Mouse (Mus musculus) embryo, embryonic 10 days (tissue): ENCODE measurements at regions not wholly inside any gene's neighbourhood (a gene's known extent, or its start where the extent isn't known, plus 50 kb on each side); places are given as distances from the start of the nearest gene placed in this dataset.

Source experiments
- DNase-seq: peaks from one replicate; pipeline ENCODE4 v3.0.0-alpha.2; 2015; ENCODE audit warnings: low spot score

DNA sequence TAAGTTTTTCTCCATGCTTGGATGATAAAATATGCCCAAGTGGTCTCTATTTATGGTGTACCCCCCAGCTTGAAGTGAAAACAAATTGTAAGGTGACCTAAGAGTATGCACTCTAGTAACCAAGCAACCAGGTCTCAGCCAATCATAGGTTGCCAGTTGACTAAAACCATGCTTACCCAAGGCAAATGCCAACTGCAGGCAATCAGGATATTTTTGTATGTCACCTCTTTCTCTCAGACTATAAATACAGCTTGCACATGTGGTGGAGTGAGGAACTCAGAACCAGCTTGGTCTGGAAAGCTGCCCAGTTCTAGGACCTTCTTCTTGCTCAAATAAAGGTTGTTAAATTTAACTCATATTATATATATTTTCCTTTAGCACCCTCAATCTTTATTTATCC is 476.0 kb upstream of the Gm26657 start:
- no peak for DNase-seq

DNA sequence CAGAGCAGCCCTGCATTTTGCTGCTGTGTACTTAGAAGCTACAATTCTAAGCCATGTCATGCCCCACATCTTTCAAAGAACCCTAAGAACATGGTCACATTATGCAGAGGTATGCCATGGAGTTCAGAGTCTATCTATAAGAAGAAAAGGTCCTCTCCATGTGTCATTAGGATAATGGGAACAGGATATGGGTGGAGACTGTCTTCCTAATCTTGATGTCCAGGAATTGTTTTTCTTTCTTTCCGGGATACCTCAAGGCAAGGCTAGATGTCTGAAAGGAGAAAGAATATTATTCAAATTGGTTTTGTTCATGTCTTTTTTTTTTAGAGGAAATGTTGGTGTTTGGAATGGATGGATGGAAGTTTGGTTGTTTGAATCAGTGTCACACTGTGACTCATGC is 477.3 kb upstream of the Gm26657 start:
- DNase-seq, result no peak

DNA sequence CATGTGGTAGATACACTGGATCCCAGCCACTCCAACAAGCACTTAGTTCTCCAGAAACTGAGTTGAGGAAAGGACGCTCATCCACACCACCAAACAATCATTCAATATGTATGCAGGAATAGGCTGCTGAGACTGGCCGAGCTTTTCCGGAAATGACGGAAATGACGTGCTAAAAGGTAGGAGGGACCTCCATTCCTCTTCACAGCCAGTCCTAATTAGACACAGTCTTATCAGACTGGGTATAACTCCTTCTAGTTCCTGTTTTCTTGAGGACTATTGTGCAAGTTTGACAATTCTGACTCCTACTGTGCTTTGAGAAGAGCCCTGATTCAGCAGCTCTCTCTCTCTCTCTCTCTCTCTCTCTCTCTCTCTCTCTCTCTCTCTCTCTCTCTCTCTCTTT is 477.9 kb upstream of the Gm26657 start:
- DNase-seq, result no peak

DNA sequence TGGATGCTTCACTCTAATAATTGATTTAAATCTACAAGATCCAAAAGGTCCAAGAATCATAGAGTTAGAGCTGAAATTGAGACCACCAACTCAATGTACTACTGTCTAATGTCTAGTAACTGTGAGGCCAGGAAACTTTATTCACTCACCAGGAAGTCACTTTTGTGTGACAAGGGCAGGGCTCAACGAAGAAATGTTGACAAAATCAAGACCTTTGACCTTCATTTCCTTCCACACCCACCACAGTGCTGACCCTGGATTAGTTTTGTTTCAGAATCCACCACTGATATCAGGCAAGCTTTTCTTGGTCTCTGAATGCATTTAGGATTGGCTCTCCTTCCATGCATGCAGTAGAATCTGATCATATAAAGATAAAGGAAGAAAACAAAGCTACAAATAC is 487.5 kb upstream of the Gm26657 start:
- DNase-seq, result peak; percentile 15

DNA sequence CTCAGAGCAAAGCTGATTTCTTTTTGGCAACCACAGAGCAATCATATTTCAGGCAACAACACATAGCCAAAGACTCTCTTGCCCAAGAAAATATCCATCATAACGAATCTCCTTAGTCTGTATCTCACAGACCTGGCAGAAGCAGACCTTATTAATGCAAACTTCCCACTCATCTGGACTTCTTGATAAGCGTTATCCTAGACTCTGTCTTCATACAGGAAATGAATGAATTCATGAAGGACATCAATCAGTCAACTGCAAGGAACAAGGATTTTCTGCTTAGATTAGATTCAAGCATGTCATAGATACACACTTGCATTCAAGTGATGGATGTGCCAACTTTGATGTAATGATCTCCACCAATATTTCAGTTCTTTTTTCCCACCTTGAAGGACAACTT is 488.1 kb upstream of the Gm26657 start:
- no peak for DNase-seq

DNA sequence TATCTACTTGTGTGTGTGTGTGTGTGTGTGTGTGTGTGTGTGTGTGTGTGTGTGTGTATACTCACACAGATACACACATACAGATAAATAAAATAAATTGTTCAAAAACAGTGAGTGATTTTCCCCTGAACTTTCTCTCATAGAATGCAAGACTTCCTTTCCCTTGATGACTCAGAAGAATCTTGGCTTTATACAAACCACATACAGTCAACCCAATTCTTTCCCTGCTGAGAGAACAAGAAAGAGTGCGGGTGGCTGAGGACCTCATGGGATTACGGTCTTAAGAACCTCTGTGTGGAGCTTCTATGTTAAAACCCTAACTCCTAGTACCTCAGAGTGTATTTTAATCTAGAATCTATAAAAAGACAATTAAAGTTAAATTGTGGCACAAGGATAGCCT is 489.3 kb upstream of the Gm26657 start:
- no peak for DNase-seq

DNA sequence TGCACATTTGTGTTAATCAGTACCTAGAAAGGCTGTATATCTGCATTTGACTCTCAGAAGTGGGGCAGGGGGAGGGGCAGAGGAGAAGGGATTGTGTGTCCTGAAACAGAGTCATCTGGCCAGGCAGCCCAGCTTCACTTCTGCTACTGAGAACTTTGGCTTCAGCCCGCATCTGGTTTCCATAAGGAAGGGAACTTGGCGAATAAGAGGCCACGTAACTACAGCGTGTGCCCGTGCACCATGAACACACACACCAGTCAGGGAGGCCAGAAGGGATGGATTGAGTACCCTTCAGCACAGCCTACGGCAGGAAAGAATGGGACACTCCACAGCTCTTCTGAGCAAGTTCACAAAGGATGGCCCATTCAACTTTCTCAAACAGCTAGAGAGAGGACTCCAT is 496.0 kb upstream of the Gm26657 start:
- DNase-seq, result peak; percentile 42

DNA sequence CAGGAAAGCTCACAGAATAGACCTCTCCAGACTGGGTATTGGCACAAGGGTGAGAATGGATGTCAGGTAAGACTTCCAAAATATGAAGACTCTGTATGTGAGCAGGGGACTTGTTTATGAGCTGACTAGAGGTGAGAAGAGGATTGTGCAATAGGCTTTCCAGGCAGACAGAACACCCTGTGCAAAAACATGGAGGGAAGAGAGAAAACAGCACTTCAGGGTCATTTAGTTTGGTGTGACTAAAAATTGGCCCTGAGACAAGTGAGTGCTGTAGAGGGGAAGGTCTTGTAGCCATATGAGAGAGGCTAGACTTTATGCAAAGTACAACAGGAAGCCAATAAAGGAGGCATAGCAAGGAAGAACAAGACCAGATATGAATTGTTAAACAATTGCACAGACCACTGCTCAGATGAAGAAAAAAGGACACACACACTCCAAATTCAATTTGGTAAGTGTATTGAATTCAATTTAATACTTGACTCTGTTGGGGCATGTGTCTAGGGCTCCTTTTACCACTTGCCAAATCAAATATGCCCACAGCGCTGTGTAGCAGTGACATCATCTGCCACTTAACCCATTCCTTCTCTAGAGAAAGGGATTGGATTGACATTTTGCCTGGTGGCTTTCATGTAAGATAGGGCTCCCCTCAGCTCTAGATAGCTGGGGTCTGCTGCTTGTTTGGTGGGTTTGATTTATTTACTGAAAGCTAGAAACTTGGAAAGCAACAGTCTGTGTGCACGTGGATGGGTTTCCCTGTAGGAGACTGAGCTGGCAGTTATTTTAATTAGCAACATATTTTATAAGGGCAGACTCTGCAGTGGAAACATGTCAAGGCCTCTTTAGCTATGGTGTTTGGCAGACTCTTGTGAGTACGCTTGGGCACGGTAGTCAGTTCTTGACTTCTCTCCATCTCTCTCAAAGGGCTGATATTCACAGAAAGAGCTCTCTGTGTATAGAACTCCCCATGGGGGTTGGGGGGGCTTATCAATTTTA is 501.1 kb upstream of the Gm26657 start:
- no peak for DNase-seq

DNA sequence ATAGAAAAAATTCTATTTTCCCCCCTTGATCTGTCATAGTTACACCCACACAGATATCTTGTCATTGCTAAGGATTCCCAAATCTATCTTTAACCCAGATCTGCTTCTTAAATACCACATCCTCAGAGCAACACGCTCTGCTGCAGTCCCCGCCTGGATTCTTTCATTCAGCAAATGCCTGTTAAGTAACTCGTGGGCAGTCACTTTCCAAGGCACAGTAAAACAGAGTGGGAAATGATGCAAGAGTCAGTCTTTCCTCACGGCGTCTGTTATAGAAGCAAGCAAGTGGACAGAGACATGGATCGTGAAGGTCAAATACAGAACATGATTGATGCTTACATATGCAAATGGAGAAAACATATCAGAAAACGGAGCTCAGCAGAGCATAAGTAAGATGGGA is 508.5 kb upstream of the Gm26657 start:
- no peak for DNase-seq

DNA sequence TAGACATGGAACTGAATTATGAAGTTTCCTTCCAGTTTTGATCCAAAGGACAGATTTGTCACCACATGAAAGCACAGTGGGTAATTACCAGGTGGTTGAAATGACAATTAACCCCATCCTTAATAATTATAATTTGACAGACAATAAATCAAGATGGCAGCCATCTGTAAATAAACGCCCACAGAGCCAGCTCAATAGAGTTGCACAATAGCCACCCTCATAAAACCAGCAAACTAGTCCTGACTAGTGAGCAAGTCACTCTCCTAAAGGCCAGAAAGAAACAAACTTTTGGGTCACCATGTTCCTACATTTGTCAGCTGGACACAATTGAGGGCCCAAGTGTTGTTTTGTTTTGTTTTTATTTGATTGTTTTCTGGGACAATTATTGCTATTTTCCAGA is 509.4 kb upstream of the Gm26657 start:
- DNase-seq, result no peak

DNA sequence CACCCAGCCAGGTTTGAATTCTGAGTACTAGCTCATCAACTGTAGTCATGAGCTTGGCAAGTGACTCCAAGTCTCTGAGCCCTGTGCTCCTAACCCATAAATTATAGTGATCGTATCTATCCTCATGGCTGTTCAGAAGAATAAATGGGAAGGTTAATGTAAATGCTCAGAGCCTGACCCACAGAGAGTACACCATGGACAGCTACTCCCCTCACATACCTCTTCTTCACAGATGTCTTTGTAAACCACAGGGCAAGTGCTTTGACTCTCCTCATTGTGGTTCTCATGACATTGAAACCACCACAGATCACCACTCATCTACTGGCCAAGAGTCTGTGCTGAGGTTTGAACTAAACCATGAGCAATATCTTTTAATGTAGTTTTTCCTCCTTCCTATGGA is 513.4 kb upstream of the Gm26657 start:
- DNase-seq, result no peak

DNA sequence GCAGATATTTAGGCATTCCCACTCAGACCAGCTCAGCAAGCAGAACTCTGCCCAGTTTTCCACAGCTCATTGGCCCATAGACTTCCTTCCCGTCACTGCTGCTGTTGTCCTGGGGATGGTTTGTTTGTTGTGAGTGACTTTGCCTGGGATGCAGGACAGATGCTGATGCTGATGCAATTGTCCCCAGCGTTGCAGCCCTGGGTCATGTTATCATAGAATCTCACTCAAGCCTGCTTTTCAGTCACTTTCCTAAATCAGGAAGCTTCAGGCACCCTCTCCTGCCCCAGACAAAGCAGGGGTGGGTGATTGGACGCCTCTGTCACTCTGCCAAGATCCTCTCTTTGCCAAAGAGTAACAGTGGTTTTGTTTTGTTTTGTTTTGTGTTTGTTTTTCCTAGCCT is 515.3 kb upstream of the Gm26657 start:
- no peak for DNase-seq

DNA sequence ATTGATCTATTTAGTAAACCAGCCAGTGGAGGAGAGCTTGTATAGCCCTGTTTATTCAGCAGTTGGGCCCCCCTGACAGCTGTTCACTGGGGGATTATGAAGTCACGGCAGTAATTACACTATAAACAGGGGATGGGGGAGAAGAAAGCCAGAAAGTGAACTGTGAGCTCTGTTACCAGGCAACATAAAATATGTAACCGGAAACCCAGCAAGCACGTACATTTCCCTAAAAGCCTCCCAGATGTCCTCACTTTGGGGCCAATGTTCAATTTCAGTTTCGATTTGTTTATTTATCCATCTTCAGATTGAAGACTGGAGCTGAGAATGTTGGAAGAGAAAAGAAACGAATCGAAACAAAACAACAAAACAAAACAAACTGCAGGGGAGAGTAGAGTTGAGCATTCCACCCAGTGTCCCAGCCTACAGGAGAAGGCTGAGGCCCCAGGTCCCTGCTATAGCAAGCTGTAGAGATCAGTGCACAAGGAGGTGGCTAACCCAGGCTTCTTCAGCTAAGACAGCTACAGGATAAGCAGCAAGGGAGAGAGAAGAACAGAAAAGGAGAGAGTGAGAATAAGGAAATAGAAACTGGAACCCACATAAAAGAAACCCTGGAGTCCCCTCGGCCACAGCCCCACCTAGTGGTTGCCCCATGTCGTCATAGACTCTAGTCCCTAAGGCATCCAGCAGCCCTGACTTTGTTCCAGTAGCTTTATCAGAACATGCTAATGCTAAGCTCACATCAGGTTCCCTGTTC is 517.7 kb upstream of the Gm26657 start:
- DNase-seq, result peak; percentile 36

DNA sequence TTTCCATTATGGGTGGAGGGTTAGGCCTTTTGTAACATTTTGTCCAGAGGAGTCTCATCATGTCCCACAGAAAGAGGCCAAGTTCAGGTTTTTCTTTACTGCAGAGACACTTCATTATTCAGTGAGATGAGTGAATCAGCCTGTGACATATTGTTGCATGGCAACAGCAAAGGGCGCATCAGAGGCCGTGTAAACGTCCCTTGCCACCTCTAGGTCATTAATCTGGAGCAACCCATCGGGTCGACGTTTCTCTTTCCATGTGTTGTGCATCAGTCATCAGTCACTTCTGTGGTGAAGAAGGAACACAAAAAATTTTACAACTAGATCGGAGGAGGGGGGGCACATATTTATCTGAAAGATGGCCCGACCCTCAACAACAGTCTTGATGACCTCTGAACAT is 519.3 kb upstream of the Gm26657 start:
- DNase-seq, result peak; percentile 33

DNA sequence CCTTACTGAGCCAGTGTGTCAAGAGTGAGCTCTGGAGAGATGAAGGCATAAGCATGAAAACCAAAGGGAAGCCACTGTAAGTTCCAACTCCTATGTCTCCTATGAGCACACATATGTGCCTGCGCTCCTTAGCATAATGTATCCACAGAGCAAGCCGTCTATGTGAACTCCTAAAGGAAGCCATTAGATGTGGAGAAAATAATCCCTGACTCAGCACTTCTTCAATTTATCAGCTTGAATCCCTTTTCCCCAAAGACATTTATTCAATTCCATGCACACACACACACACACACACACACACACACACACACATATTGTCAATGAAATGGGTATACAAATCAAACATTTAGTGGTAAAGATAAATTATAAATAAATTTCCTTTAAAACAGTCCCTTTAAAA is 530.4 kb upstream of the Gm26657 start:
- no peak for DNase-seq

DNA sequence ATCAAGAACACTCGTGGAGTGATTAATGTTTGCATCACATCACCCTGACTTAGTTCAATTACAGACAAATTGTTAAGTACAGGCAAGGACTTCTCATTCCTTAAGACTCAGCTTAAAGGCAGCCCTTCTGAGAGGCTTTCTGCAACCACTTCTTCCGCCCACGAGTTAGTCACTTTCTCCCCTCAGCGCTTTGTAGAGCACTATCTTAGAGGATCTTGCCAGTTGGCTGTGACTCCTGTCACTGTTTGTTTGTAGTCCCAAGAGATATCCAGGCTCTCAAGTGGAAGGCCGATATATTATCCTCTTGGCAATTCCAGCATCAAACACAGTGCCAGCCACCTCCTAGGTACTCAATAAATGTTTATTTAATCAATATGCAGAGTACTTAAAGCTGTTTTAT is 532.1 kb upstream of the Gm26657 start:
- no peak for DNase-seq

DNA sequence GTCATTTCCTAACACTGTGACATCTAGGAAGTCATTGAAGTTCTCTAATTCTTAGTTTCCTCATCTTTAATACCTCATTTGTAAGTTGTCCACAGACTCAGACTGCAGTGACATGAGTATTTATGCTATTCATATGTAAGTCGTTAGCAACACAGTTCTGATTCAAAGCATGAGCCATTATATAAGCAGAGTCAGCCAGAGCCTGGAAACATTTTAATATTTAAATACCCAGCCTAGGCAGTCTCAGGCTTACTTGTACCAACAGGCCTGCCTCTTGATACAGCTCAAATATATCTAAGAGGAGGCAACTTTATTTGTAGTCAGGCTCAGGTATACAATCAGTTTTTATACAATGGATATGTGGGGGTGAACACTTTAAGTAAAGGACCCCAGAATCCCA is 534.8 kb upstream of the Gm26657 start:
- no peak for DNase-seq

DNA sequence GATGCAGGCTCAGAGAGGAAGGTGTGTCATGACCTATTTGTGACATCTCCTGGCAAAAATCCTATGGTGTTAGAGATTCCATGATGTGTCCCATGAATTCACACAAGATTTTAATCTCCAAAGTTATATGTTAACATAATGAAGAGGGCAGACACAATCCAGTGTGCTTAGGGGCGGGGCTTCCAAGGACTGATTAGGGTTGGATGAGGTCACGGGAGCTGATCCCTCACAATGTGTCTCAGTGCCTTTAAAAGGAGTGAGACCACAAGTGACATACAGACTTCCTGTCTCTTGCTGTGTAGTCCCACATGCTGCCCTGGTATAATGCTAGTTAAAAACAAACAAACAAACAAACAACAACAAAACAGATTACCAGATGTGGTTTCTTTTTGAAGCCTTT is 546.5 kb upstream of the Gm26657 start:
- DNase-seq, result peak; percentile 8

DNA sequence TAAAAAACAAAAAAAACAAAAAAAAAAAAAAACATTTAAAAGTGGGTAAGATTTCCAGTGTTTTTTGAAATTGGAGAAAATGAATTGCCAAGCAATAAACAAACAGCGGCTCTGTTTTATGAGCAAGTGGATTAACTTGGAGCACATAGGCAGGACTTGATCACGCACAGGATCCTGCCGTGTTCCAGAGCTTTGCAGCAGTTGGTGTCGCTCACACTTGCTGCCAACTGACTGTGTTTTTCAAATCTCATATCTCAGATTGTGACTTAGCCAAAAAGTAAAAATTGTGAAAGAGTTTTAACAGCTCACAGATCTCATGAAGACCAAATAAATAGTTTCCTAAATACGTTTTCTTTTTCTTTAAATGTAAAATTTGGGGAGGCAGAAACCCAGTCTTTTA is 547.4 kb upstream of the Gm26657 start:
- no peak for DNase-seq

DNA sequence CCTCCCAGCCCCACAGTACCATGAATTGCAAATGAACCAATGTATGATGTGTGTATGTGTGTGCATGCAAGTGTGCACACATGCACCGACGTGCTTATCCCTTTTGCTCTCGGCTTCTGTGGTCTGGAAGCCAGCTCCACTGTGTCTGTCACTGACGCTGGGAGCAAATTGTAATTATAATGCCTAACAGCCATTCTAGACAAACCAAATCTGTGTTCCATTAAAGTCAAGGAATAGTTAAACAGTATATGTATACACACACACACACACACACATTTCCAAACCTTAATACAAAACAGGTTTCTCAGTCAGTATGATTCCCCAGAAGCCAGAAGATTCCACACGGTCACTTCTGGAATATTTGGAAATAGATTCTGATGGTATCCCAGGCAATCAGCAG is 560.3 kb upstream of the Gm26657 start:
- no peak for DNase-seq

DNA sequence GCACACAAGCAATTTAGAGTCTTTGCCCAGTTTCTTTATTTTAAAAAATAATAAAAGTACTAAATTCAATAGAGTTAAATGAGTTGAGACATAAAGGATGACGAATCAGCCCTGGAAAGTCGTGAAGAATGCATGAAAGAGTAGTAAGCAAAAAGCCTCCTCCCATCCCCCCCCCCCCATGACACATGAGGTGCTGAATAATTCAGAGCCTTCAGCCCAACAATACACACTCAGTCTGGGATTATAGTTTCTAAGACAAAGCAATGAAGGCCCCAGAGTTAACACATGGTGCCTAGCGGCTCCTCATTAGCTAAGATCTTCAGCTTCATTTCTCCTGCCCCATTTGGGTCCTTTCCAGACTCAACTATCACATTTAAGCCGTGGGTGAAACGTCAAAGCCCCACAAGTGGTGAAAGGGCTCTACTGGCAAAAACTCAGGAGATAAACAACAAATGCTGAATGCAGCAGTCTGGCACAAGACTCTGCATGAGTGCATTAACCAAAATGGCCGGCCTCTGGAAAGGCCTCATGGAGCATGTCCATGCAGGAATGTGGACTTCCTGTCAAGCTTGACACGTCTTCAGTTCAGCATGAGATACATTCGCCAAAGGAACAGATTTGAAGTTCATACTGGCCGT is 560.9 kb upstream of the Gm26657 start:
- no peak for DNase-seq

DNA sequence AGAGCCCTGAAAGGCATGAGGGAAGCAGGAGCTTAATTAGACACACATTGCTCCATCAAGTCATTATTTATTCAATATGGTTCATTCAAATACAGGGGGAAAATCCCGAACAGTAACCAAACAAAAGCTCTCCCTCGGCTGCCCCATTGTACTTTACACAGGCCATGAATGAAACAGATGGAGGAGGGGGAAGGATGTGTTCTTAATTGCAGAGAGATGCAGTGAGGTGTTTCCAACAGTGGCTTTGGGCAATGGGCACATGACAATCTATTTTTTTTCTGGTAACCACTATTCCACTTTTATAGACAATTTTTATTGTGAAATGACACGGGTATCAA is 578.6 kb upstream of the Gm26657 start:
- no peak for DNase-seq
